Mouse (Mus musculus): ENCODE measurements around the gene Ppp1r12a. TPM values are rescaled to one million over a fixed set of nuclear protein-coding genes. Genes with fewer than 3 reads are reported as not detected.

Ppp1r12a gene
- total RNA-seq, 1 experiment, result 106 TPM

GRCm38 (mm10) chr10:108181893-108182292 is 19.9 kb downstream of the Ppp1r12a start:
- H3K4me3 ChIP-seq (ENCODE audit: insufficient read depth in 1 of 2, low read depth in 1 of 2, low read length in 2 of 2, poor library complexity in 1 of 2, severe bottlenecking in 1 of 2), result no peak overlapping the region
- TF ChIP-seq MAFK (IDR thresholded peaks at IDR 0.05; ENCODE audit: insufficient read depth, low read depth, low read length), result peak; percentile 73
- TF ChIP-seq ZNF384 (IDR thresholded peaks at IDR 0.05; ENCODE audit: low read depth, low read length), result no peak
- H3K36me3 ChIP-seq (ENCODE audit: control insufficient read depth, insufficient read depth, low read length, poor library complexity, severe bottlenecking), result no peaks in the 10 kb centered on the region
- no peak overlapping the region for H3K9ac ChIP-seq (ENCODE audit: insufficient read depth, low read depth, low read length, poor library complexity, severe bottlenecking)
- in situ Hi-C loops (cut with MboI; ENCODE audit: low sequenced_read_pairs in 2 of 2, unreplicated experiment in 2 of 2), result no loop called here
- no peaks in the 10 kb centered on the region for H3K9me3 ChIP-seq (ENCODE audit: control insufficient read depth, insufficient read depth, low read depth, low read length)
- H3K27ac ChIP-seq (ENCODE audit: insufficient read depth, low read depth, low read length, poor library complexity, severe bottlenecking), result no peak overlapping the region
- H3K4me1 ChIP-seq (ENCODE audit: control insufficient read depth in 2 of 2, insufficient read depth in 2 of 2, low read length in 2 of 2, poor library complexity in 1 of 2), result no peaks in the 10 kb centered on the region
- no peak for DNase-seq (ENCODE audit: low read depth, low spot score)

DNA sequence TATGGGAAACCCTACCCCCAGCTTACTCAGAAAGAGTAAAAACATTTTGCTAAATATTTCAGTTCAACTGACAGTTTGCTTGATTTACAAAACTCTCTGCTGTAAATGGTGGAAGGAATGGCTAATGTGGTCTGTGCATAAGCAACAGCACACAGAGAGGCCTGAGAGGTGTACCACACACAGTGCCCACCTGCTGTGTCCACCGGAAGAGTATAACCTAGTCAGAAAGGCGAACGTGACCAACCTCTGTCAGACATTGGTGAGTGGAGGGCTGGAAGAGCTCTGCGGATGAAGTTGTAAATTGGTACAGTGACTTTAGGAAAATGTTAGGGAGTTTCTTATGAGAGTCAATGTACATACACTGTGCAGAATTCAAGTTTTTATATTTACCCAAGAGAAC is 20.4 kb downstream of the Ppp1r12a start:
- no peak overlapping the region for H3K9ac ChIP-seq (ENCODE audit: insufficient read depth, low read depth, low read length, poor library complexity, severe bottlenecking)
- TF ChIP-seq ZNF384 (IDR thresholded peaks at IDR 0.05; ENCODE audit: low read depth, low read length) (no peak), CHD2 (IDR thresholded peaks at IDR 0.05; ENCODE audit: low read depth, low read length) (no peak), MAFK (IDR thresholded peaks at IDR 0.05; ENCODE audit: insufficient read depth, low read depth, low read length) (no peak), ZC3H11A (IDR thresholded peaks at IDR 0.05; ENCODE audit: borderline replicate concordance, low read depth, low read length) (no peak), HCFC1 (IDR thresholded peaks at IDR 0.05; ENCODE audit: borderline replicate concordance, insufficient read depth, low read length) (no peak)
- no peaks in the 10 kb centered on the region for H3K4me1 ChIP-seq (ENCODE audit: control insufficient read depth in 2 of 2, insufficient read depth in 2 of 2, low read length in 2 of 2, poor library complexity in 1 of 2)
- no peak for DNase-seq (ENCODE audit: low read depth, low spot score)
- H3K4me3 ChIP-seq (ENCODE audit: insufficient read depth in 1 of 2, low read depth in 1 of 2, low read length in 2 of 2, poor library complexity in 1 of 2, severe bottlenecking in 1 of 2), result no peak overlapping the region
- no peaks in the 10 kb centered on the region for H3K36me3 ChIP-seq (ENCODE audit: control insufficient read depth, insufficient read depth, low read length, poor library complexity, severe bottlenecking)
- H3K9me3 ChIP-seq (ENCODE audit: control insufficient read depth, insufficient read depth, low read depth, low read length), result no peaks in the 10 kb centered on the region
- in situ Hi-C loops (cut with MboI; ENCODE audit: low sequenced_read_pairs in 2 of 2, unreplicated experiment in 2 of 2), result no loop called here
- H3K27ac ChIP-seq (ENCODE audit: insufficient read depth, low read depth, low read length, poor library complexity, severe bottlenecking), result no peak overlapping the region

DNA sequence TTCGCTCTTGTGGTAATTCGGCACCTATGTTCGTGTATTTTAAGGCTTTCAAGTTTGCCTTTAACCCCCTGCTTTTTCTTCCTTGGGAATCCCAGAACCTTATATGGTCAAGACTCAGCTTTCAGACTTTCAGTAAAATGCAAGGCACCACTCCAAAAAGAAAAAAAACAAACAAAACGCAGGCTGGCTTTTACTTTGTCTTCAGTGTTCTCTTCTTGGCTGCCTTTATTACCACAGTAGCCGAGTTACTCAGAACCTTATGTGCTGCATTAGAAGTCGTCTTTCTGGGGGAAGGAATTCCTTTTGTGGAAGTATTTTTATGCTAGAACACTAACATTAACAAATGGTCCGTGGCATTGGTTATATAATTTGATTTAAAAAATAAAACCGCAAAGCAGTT is 22.8 kb downstream of the Ppp1r12a start:
- DNase-seq (ENCODE audit: low read depth, low spot score), result no peak
- Histone ChIP-seq H3K27ac (ENCODE audit: insufficient read depth, low read depth, low read length, poor library complexity, severe bottlenecking) (no peak overlapping the region), H3K36me3 (ENCODE audit: control insufficient read depth, insufficient read depth, low read length, poor library complexity, severe bottlenecking) (no peaks in the 10 kb centered on the region), H3K9ac (ENCODE audit: insufficient read depth, low read depth, low read length, poor library complexity, severe bottlenecking) (no peak overlapping the region), H3K4me3 (ENCODE audit: insufficient read depth in 1 of 2, low read depth in 1 of 2, low read length in 2 of 2, poor library complexity in 1 of 2, severe bottlenecking in 1 of 2) (no peak overlapping the region), H3K9me3 (ENCODE audit: control insufficient read depth, insufficient read depth, low read depth, low read length) (no peaks in the 10 kb centered on the region), H3K4me1 (ENCODE audit: control insufficient read depth in 2 of 2, insufficient read depth in 2 of 2, low read length in 2 of 2, poor library complexity in 1 of 2) (no peaks in the 10 kb centered on the region)
- in situ Hi-C loops (cut with MboI; ENCODE audit: low sequenced_read_pairs in 2 of 2, unreplicated experiment in 2 of 2), result no loop called here
- TF ChIP-seq MAFK (IDR thresholded peaks at IDR 0.05; ENCODE audit: insufficient read depth, low read depth, low read length) (no peak), ZNF384 (IDR thresholded peaks at IDR 0.05; ENCODE audit: low read depth, low read length) (no peak), CHD2 (IDR thresholded peaks at IDR 0.05; ENCODE audit: low read depth, low read length) (no peak), ZC3H11A (IDR thresholded peaks at IDR 0.05; ENCODE audit: borderline replicate concordance, low read depth, low read length) (no peak), HCFC1 (IDR thresholded peaks at IDR 0.05; ENCODE audit: borderline replicate concordance, insufficient read depth, low read length) (no peak)

DNA sequence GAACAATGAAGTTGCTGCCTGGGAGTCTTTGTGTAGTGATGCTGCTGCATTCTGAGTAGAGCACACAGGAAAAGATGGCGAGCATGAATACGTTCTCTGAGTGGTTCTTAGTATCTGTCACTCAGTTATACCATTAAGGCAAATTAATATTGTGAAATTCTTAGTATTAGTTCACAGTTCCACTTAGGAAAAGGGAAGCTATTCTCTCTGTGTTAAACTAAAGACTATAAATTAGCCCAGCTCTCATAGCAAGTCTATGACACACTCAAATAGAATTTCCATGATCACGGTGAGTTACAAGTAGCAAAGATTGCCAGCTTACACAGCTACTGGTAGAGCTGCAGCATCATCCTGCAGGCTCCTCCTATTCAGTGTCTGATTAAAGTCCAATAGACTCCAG is 23.3 kb downstream of the Ppp1r12a start:
- in situ Hi-C loops (cut with MboI; ENCODE audit: low sequenced_read_pairs in 2 of 2, unreplicated experiment in 2 of 2), result no loop called here
- no peaks in the 10 kb centered on the region for H3K9me3 ChIP-seq (ENCODE audit: control insufficient read depth, insufficient read depth, low read depth, low read length)
- DNase-seq (ENCODE audit: low read depth, low spot score), result no peak
- H3K27ac ChIP-seq (ENCODE audit: insufficient read depth, low read depth, low read length, poor library complexity, severe bottlenecking), result no peak overlapping the region
- H3K4me1 ChIP-seq (ENCODE audit: control insufficient read depth in 2 of 2, insufficient read depth in 2 of 2, low read length in 2 of 2, poor library complexity in 1 of 2), result no peaks in the 10 kb centered on the region
- H3K4me3 ChIP-seq (ENCODE audit: insufficient read depth in 1 of 2, low read depth in 1 of 2, low read length in 2 of 2, poor library complexity in 1 of 2, severe bottlenecking in 1 of 2), result no peak overlapping the region
- no peaks in the 10 kb centered on the region for H3K36me3 ChIP-seq (ENCODE audit: control insufficient read depth, insufficient read depth, low read length, poor library complexity, severe bottlenecking)
- TF ChIP-seq ZNF384 (IDR thresholded peaks at IDR 0.05; ENCODE audit: low read depth, low read length), result no peak
- no peak for TF ChIP-seq CHD2 (IDR thresholded peaks at IDR 0.05; ENCODE audit: low read depth, low read length)
- TF ChIP-seq HCFC1 (IDR thresholded peaks at IDR 0.05; ENCODE audit: borderline replicate concordance, insufficient read depth, low read length), result no peak
- no peak overlapping the region for H3K9ac ChIP-seq (ENCODE audit: insufficient read depth, low read depth, low read length, poor library complexity, severe bottlenecking)

GRCm38 (mm10) chr10:108189303-108189702 is 27.3 kb downstream of the Ppp1r12a start:
- in situ Hi-C loops (cut with MboI; ENCODE audit: low sequenced_read_pairs in 2 of 2, unreplicated experiment in 2 of 2), result no loop called here
- TF ChIP-seq ZNF384 (IDR thresholded peaks at IDR 0.05; ENCODE audit: low read depth, low read length), result no peak
- no peak for TF ChIP-seq HCFC1 (IDR thresholded peaks at IDR 0.05; ENCODE audit: borderline replicate concordance, insufficient read depth, low read length)
- TF ChIP-seq CHD2 (IDR thresholded peaks at IDR 0.05; ENCODE audit: low read depth, low read length), result no peak
- no peak for TF ChIP-seq MAFK (IDR thresholded peaks at IDR 0.05; ENCODE audit: insufficient read depth, low read depth, low read length)
- TF ChIP-seq ZC3H11A (IDR thresholded peaks at IDR 0.05; ENCODE audit: borderline replicate concordance, low read depth, low read length), result no peak
- DNase-seq (ENCODE audit: low read depth, low spot score), result no peak

More at GRCm38 (mm10) chr10:108189303-108189702, 27.3 kb downstream of the Ppp1r12a start:
- H3K36me3 ChIP-seq (ENCODE audit: control insufficient read depth, insufficient read depth, low read length, poor library complexity, severe bottlenecking), result no peaks in the 10 kb centered on the region
- no peak overlapping the region for H3K9ac ChIP-seq (ENCODE audit: insufficient read depth, low read depth, low read length, poor library complexity, severe bottlenecking)
- no peaks in the 10 kb centered on the region for H3K9me3 ChIP-seq (ENCODE audit: control insufficient read depth, insufficient read depth, low read depth, low read length)
- H3K4me3 ChIP-seq (ENCODE audit: insufficient read depth in 1 of 2, low read depth in 1 of 2, low read length in 2 of 2, poor library complexity in 1 of 2, severe bottlenecking in 1 of 2), result no peak overlapping the region
- H3K4me1 ChIP-seq (ENCODE audit: control insufficient read depth in 2 of 2, insufficient read depth in 2 of 2, low read length in 2 of 2, poor library complexity in 1 of 2), result no peaks in the 10 kb centered on the region
- no peak overlapping the region for H3K27ac ChIP-seq (ENCODE audit: insufficient read depth, low read depth, low read length, poor library complexity, severe bottlenecking)
